Mouse (Mus musculus) ovary, adult 18-20 months (tissue): Measurements from ENCODE around the gene Slc39a2.
"Not testable (repeated sequence)": the region's sequence is repeated elsewhere in the genome, so short reads cannot be mapped to it uniquely, and the experiment has no call there.

Experiments
- DNase-seq: peaks from one replicate; pipeline ENCODE4 v3.0.0; 2022; ENCODE audit warnings: low spot score, mixed read lengths

Gene Slc39a2

DNA sequence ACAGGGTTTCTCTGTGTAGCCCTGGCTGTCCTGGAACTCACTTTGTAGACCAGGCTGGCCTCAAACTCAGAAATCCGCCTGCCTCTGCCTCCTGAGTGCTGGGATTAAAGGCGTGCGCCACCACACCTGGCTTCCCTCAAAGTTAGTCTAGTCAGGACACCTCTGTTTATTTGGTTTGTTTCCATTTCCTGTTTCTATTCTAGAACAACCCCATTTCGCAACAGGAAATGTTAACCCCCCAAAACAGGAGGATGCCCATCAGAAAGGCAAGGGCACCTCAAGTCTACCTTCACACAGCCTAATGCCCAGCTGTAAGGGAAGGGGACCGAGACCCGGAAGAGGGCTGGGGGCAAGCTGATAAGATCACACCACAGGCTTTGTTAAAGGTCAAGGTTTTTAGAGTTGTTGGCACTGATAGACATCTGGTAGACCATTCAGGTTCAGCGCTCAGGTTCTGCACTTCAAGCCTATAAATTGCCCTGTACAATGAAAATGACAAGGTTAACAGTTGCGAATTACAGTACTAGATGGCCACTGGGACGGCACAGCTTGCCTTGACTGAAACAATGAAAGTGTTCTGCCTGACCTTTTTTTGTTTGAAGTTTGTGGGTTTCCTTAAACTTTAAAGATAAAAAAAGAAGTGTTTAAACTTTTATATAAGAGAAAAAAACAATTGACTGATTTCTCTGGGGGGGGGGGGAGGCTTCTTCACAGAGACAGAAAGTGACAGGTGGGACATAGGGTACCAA lies at the start of gene Slc39a2:
Gene Slc39a2, plus strand, starts transcription at position 699 of the 749 bp plus-strand sequence.
- DNase-seq, result no peak

DNA sequence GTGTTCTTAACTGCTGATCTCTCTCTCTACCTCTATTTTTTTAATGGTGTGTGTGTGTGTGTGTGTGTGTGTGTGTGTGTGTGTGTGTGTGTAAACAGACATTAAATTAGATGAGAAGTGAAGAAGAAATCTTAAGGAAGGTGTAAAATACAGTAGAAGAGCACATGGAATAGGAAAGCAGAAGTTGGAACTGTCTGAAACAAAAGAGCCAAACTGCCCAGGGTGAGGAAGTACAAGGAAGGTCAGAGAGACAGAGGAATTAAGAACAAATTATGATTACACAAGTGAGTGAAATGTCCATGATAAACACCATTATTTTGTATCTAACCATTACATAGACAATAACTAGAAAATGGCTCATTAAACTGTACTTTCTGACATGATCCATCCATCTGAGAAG lies 48.8 kb upstream of the Slc39a2 start:
- no peak for DNase-seq

DNA sequence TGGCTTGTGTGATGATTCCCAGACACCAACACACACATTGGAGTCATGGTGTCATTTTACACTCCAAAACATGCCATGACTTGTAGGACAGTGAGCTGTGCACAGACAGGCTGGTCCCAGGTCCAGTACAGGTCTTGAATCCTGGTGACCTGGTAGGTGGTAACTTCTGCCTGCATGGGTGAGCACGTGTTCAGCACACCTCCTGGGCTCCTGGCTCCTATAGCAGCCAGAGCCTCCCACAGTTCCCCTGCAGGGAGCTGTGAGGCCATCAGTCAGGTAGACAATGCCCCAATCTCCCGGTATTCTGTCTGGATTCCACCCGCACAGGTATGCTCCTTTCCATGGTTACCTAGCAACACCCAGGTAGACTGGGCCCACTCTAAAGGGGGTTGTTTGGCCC lies 46.1 kb upstream of the Slc39a2 start:
- no peak for DNase-seq

DNA sequence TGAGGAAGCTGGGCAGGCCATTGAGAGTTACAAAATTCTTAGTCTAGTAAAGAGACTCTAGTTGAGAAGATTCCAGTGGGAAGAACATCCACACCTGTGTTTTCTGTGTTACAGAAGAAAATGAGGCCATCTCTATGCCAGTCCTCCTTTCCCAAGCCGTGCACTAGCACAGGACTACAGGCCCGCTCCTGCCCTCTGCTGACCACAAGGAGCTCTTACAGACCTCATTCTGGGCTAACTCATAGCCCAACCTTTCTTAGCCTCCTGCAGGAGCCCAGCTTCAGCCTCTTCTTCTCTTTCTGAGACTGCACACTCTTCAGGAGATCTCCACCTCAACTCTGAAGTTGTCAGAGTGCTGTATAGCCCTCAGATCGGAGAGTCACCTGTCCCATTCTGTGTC lies 41.7 kb upstream of the Slc39a2 start:
- DNase-seq, result not testable (repeated sequence)

DNA sequence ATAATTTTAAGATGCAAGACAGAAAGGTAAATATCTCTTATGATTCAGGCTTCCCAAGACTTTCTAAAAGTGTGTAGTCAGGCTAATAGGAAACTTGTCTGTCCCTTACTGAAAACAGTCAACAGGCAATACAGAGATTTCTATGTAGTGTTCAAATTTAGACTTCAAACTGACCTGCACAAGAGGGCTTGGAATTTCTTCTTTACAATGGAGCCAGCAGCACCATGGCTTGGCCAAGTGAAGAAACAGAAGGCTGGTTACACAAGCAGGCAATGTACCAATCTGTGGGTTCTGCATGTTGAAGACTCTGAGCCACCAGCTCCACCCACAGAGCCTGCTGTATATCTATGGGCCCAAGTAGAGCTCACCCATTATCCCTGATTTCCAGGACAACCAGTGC lies 39.3 kb upstream of the Slc39a2 start, which contains the start of gene Ear6:
Gene Ear6, plus strand, starts transcription at position 301 of the 400 bp plus-strand sequence.
- no peak for DNase-seq

DNA sequence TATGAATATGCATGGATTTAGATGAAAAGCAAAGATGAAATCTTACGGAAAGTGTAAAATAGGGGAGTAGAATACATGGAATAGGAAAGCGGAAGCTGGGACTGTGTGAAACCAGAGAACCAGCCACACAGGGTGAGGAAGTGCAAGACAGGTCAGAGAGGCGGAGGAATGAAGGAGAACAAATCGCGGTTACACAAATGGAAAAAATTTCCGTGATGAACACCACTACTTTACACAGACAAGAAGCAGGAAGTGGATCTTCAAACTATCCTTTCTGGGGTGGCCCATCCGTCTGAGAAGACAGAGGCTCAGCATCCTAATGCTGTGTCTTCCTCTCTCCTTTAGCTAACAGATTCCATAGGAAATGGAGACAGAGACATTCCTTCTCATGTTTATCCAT lies 37.4 kb upstream of the Slc39a2 start:
- not testable (repeated sequence) for DNase-seq

DNA sequence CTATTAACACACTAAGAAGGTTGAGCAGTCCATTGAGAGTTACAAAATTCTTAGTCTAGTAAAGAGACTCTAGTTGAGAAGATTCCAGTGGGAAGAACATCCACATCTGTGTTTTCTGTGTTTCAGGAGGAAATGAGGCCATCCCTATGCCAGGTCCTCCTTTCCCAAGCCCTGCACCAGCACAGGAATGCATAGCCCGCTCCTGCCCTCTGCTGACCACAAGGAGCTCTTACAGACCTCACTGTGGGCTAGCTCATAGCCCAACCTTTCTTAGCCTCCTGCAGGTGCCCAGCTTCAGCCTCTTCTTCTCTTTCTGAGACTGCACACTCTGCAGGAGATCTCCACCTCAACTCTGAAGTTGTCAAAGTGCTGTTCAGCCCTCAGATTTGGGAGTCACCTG lies 29.1 kb upstream of the Slc39a2 start:
- not testable (repeated sequence) for DNase-seq

DNA sequence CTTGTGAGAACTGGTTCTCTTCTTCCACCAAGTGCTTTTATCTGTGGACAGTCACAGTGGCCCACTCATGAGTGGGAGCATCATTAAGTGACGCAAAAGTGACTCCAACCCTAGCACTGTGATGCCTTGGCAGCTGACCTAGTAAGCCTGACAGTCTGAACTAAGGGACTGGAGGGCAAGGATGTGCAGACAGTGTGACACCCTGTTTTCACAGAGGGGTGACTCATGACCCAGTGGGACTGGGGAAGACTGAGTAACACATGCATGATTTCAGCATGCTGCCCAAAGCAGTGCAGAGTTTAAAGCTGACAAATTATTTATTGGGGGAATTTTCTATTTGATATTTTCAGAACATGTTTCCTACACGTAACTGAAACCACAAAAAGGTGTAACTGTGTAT lies 21.9 kb upstream of the Slc39a2 start:
- DNase-seq, result no peak

DNA sequence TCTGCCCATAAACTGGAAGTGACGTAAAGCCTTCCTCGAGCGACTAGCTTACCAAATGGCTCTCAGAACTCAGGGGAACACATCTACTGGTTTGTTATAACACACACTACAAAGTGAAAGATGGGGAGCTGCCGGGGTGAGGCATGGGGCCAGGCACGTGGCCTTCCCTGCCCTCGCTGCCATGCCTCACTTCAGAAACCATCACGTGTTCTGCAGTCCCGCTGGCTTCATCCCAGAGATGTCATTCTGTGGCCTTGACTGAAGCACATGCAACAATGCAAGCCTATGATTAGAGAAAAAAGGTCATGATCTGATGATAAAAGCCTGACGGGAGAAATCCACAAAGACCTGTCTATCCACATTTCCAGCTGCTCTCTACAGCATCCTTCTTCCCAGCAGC lies 20.9 kb upstream of the Slc39a2 start:
- peak; percentile 20 for DNase-seq

DNA sequence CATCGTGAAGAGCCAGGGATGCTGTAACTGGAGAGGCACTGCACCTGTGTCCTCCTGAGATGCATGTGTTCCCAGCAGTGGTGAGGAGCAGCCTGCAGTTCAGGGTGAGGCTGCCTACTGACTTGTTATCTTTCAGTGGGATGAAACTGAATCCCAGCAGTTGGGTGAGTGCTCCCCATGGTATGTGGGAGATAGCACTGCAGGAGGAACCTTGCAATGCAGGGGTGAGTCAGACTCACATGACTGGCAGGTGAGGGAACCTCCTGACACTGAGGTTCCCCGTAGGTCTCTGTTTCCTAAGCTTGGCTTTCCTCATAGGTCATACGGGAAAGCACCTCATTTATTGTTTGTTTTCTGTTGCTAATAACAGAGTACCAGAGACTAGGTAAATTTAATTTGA lies 15.2 kb upstream of the Slc39a2 start:
- no peak for DNase-seq

DNA sequence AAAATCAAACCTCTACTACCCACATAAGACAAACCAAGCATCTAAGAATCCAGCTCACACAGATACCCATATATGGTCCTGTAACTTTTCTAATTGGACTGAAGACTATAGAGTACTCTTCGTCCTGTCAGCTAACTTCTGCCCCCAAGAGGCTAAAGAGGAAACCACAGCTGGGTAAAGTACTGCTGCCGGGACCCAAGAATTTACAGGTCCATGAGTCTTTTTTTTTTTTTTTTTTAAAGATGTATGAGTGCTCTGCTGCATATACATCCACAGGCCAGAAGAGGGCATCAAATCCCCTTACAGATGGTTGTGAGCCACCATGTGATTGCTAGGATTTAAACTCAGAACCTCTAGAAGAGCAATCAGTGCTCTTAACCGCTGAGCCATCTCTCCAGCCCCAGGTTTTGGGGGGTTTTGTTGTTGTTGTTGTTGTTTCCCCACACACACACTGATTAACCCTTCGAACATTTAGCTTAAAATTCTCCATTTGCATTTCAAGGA lies 9.1 kb upstream of the Slc39a2 start:
- DNase-seq, result peak; percentile 54

DNA sequence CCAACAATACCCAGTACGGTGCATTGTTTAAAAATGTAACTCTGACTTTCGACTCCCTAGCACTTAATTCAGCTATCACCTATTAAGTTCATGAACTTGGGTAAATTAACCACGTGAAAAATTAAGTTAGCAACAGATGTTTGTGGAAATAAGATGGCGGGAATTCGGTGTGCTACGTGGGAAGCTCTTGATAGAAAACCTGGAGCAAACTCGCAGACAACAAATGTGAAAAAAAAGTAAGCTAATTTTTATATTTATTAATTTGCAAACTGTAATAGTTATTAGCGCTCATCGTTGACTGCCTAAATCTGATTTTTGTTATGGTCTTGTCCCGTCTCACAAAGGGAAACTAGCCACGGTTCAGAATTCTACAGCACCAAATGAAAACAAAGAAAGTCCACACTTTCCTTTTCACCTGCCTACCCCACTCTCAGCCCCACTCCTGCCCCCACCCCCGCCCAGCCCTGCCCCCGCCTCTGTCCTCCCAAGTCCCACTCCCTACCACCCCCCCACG lies 8.6 kb upstream of the Slc39a2 start:
- DNase-seq, result no peak

DNA sequence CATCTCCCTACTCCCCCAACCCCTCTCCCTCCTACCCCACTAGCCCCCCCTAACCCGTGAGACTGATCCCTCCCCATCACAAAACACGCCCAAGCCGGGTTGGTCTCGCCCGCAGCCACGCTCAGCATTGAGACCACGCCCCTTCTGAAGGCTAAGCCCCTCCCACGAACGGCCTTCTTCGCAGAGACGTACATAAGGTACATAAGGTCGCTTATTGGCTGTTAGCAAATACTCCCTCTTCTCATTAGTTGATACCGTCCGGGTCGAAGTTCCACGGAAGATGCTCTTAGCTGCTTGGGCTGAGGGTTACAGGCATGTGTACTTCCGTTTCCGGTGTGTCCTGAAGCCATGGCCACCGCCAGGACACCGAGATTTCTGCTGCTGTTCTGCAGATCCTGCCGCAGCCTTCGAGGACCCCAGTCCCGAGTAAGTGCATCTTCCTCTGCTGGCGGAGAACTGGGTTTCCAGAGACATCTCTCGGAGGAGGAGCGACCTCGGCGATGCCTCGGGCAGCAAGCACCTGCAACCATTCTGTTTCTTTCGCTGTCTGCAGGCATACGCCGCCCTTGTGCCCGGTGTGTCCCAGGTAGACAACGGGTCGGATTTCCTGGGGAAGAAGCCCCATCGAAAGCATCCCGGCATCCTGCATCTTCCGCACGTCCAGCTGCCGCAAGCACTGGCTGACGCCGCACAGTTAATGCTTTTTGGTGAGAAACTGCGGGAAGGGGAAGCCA lies 7.9 kb upstream of the Slc39a2 start, which contains the start of gene Mettl17:
Gene Mettl17, plus strand, starts transcription at position 245 of the 734 bp plus-strand sequence.
- peak; percentile 92 for DNase-seq

DNA sequence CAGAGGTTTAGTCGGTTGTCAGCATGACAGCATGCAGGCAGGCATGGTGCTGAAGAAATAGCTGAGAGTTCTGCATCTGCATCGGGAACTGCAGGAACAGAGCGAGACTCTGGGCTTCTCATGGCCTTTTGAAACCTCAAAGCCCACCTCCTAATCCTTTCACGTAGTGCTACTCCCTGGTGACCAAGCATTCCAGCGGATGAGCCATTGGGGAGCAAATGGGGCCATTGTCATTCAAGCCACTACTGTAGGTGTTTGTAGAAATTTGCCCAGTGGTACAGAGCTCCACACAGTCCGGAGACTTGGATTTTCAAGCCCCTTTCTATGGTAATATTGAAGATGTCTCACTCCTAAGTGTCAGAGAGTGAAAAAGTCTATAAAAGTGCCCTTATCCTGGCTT lies 6.6 kb upstream of the Slc39a2 start:
- DNase-seq, result no peak

DNA sequence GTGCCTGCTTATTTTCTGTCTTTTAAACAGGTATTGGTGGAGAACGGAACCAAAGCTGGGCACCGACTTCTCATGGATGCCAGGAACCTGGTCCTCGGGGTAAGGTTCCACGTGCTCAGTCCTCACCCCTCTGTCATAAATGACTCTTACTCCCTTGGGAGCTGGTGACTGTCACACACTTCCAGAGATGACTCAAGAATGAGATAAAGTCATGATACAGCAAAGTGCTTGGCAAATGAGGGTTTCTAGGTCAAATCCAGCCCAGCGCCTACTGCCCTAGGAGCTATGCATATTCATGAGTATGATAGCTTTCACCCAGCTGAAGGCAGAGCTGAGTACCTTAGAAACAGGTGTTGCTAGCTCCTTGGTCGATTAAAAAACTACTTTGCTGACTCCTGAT lies 2.9 kb upstream of the Slc39a2 start:
- no peak for DNase-seq

DNA sequence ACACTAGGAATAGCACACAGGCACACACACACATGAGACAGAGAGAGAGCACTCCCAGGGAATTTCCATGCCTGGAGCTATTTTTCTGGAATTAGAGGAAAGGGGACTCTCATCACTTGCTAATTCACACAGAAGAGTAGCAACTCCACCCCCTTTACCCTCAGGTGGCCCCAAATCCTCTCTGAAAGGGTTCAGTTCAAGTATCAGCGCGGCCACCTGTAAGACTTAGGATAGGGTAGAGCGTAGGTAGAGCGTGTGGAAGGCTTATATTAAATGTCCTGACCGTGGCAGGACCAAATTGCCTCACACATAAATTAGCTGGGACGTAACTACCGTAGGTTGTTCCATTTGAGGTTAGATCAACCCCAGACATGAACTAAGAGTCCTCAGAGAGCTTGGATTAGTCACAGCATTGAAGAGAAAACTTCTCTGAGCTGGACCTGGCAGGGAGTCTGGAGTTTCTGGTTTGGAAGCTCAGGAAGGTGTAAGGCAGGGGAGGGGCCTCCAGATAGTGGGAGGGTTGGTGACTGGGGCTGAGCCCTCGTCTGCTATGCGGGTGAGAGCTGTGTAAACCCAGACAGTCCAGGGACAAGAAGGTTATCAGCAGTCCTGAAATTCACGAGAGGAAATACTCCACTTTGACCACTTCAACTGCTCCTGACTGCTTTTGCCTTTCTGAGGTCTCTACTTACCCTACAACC lies 555 bp downstream of the Slc39a2 start:
- DNase-seq, result no peak

DNA sequence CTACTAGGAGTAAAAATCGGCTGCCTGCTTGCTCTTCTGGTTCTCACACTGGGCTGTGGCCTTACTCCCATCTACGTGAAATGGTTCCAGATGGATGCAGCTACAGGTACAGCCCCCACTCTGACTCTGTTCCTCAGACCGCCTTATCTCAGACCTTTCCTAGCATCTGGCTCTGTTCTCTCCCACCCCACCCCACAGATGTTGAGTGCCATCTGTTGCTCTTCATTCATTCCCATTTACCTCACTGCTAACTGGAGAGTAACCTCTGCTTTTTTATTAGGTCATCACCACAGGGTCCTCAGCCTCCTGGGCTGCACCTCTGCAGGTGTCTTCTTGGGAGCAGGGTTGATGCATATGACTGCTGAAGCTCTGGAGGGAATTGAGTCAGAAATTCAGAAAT lies 1.1 kb downstream of the Slc39a2 start:
- DNase-seq, result no peak

DNA sequence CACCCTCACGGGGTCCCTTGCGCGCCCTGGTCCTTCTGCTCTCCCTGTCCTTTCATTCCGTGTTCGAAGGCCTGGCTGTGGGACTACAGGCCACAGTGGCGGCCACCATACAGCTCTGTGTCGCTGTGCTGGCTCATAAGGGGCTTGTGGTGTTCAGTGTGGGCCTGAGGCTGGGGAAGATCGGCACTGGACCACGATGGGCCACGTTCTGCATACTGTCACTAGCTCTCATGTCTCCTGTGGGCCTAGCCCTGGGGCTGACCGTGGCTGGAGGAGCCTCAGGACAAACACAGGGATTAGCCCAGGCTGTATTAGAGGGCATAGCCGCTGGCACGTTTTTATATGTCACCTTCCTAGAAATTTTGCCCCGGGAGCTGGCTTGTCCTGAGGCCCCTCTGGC lies 2.4 kb downstream of the Slc39a2 start:
- no peak for DNase-seq

DNA sequence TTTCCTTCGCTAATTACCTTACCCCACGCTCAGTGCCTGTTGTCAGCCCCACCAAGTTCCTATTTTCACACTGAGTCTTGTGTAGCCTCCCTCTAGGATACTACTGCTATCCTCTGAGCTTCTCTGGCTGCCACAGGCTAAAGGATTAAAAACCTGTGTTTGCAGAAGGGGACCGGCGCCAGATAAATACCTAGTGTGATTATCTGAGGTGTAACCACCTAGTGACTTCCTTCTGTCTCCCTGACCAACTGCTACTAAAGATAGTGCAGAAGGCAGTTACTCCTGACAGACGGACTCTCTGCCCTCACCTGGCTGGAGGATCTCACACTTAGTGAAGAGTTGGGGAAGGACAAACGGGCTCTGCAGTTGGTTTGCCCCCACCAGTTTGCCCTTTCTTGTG lies 3.3 kb downstream of the Slc39a2 start:
- DNase-seq, result no peak

DNA sequence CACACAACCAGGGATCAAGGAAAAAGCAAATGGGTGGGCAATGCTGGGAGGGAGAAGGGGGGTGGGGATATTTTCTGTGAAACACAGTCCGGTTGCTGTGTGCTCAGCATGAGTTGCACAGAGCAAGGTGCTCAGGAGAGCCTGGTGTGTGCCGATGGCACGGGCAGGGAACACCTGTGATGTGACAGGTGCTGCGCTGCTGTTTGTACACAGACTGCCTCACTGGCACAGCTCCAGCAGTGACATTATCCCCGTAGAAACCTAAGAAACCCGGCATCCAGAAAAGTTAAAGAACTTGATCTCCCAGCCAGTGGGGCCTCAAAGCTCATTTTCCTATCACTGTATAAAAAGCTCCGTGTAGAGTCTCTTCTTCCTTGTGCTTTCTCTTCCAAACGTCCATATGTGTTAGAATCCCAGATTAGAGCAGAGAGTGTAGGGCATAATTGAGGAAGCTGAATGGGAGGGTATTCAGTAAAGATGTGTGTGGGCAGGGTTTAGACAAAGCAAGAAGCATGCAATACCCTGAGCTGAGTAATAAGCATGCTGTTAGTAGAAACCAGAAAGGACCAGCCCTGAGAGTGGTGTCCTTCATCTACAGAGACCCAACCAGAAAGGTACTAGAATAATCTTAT lies 4.0 kb downstream of the Slc39a2 start:
- no peak for DNase-seq

DNA sequence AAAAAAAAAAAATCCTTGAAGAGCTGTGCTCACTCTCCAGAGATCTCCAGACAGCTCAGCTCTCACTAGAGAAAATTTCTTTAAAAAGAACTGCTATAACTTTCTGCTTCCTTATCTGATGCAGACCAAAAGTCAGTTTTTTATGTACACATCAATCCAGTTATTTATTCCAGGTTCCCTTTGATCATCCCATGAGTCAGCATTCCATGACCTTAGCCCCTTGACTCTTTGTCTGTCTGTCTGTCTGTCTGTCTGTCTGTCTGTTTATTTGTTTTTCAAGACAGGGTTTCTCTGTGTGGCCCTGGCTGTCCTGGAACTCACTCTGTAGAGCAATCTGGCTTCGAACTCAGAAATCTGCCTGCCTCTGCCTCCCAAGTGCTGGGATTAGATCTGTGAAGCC lies 6.7 kb downstream of the Slc39a2 start:
- DNase-seq, result no peak
